Mouse (Mus musculus): ENCODE measurements around the gene Gbp2. TPM values are rescaled to one million over a fixed set of nuclear protein-coding genes. Genes with fewer than 3 reads are reported as not detected.

The Gbp2 gene
- polyA plus RNA-seq, 1 experiment from 2014 or later, result 2.7 TPM

- 38% methylated on average over 2 of the region's 2 CpGs for WGBS (ENCODE audit: insufficient replicate concordance)
- H3K9ac ChIP-seq (ENCODE audit: low read depth, low read length), result no peak overlapping the region
- H3K4me2 ChIP-seq (ENCODE audit: low read depth, low read length), result no peak overlapping the region
- H3K27ac ChIP-seq (ENCODE audit: low read length), result no peak overlapping the region
- no peak for ATAC-seq (ENCODE audit: low read depth)
- H3K27me3 ChIP-seq (ENCODE audit: control insufficient read depth, insufficient read depth, low read depth, low read length), result no peaks in the 10 kb centered on the region
- H3K4me3 ChIP-seq (ENCODE audit: low read depth, low read length), result no peak overlapping the region
- H3K4me1 ChIP-seq (ENCODE audit: control insufficient read depth, low read depth, low read length), result no peaks in the 10 kb centered on the region
- H3K9me3 ChIP-seq (replicated peaks; ENCODE audit: control insufficient read depth, low read length), result no peaks in the 10 kb centered on the region
- H3K36me3 ChIP-seq (ENCODE audit: control insufficient read depth, insufficient read depth), result no peaks in the 10 kb centered on the region
Measured at GRCm38 (mm10) chr3:142650205-142650604, 29.8 kb downstream of the Gbp2 start.

- Histone ChIP-seq H3K4me2 (ENCODE audit: low read depth, low read length) (no peak overlapping the region), H3K4me3 (ENCODE audit: low read depth, low read length) (no peak overlapping the region), H3K27ac (ENCODE audit: low read length) (no peak overlapping the region), H3K9me3 (replicated peaks; ENCODE audit: control insufficient read depth, low read length) (peaks cover 2% of the 10 kb centered on the region; the same call in 1 of the 2 replicates), H3K4me1 (ENCODE audit: control insufficient read depth, low read depth, low read length) (no peaks in the 10 kb centered on the region), H3K36me3 (ENCODE audit: control insufficient read depth, insufficient read depth) (no peaks in the 10 kb centered on the region), H3K27me3 (ENCODE audit: control insufficient read depth, insufficient read depth, low read depth, low read length) (no peaks in the 10 kb centered on the region), H3K9ac (ENCODE audit: low read depth, low read length) (no peak overlapping the region)
- ATAC-seq (ENCODE audit: low read depth), result no peak
- WGBS (ENCODE audit: insufficient replicate concordance), result 79% methylated on average over 8 of the region's 8 CpGs
Measured at GRCm38 (mm10) chr3:142664723-142665122, 44.3 kb downstream of the Gbp2 start.

GRCm38 (mm10) chr3:142674607-142675006 lies 54.2 kb downstream of the Gbp2 start:
- no peak for ATAC-seq (ENCODE audit: low read depth)
- H3K36me3 ChIP-seq (ENCODE audit: control insufficient read depth, insufficient read depth), result no peaks in the 10 kb centered on the region

More at GRCm38 (mm10) chr3:142674607-142675006, 54.2 kb downstream of the Gbp2 start:
- Histone ChIP-seq H3K27me3 (ENCODE audit: control insufficient read depth, insufficient read depth, low read depth, low read length) (no peaks in the 10 kb centered on the region), H3K9ac (ENCODE audit: low read depth, low read length) (no peak overlapping the region), H3K9me3 (replicated peaks; ENCODE audit: control insufficient read depth, low read length) (no peaks in the 10 kb centered on the region), H3K4me3 (ENCODE audit: low read depth, low read length) (no peak overlapping the region), H3K4me2 (ENCODE audit: low read depth, low read length) (no peak overlapping the region), H3K4me1 (ENCODE audit: control insufficient read depth, low read depth, low read length) (no peaks in the 10 kb centered on the region), H3K27ac (ENCODE audit: low read length) (no peak overlapping the region)
- 33% methylated on average over 1 of the region's 1 CpGs for WGBS (ENCODE audit: insufficient replicate concordance)

Small RNA genes lying within 50 kb of the gene (microRNA-seq; reads per million reads assigned to microRNA genes)
- not detected for gene Mir6381

Other genes starting within 250 kb of the Gbp2 start
- 13.3 and 14.7 TPM in 2 replicates for gene Pdlim5, start 224.9 kb upstream of the Gbp2 start, polyA plus RNA-seq (2015; fragmentation: Nextera tagmentation; extraction: Ambion mirVana)
- gene Gbp5, start 126.6 kb upstream of the Gbp2 start, polyA plus RNA-seq (2015; fragmentation: Nextera tagmentation; extraction: Ambion mirVana), result 0.13 TPM in 2 replicates
- 3.0 and 3.6 TPM in 2 replicates for gene Gbp7, start 90.3 kb upstream of the Gbp2 start, polyA plus RNA-seq (2015; fragmentation: Nextera tagmentation; extraction: Ambion mirVana)
- gene Gbp3, start 60.6 kb upstream of the Gbp2 start, polyA plus RNA-seq (2015; fragmentation: Nextera tagmentation; extraction: Ambion mirVana), result 1.4 TPM in 2 replicates
- not detected in 2 replicates for gene Gbp2b, start 25.8 kb upstream of the Gbp2 start, polyA plus RNA-seq (2015; fragmentation: Nextera tagmentation; extraction: Ambion mirVana)
- gene Kyat3, start 80.4 kb downstream of the Gbp2 start, polyA plus RNA-seq (2015; fragmentation: Nextera tagmentation; extraction: Ambion mirVana), result 12.4 and 14.9 TPM in 2 replicates
- gene Gtf2b, start 144.4 kb downstream of the Gbp2 start, polyA plus RNA-seq (2015; fragmentation: Nextera tagmentation; extraction: Ambion mirVana), result 46.1 and 47.4 TPM in 2 replicates

All from liver, embryonic 16.5 days (tissue).